Mouse (Mus musculus) bone marrow macrophage, adult 2 months (primary cell): ENCODE results near the gene Rpia.

ENCODE experiments used
- CTCF ChIP-seq: IDR thresholded peaks from 2 replicates; pipeline ENCODE4 v1.5.1; 2012; ENCODE audit warnings: low read depth, mild to moderate bottlenecking, low read length, moderate library complexity
- POLR2A ChIP-seq: IDR thresholded peaks from 2 replicates; pipeline ENCODE4 v1.6.1; 2012; ENCODE audit warnings: mild to moderate bottlenecking, low read depth, low read length, borderline replicate concordance

- no peak for TF ChIP-seq CTCF
- TF ChIP-seq POLR2A: no peak
These were observed 20.5 kb upstream of the Rpia start for GRCm38 (mm10) chr6:70812526-70812895.
